Mouse (Mus musculus): ENCODE measurements at regions not wholly inside any gene's neighbourhood (a gene's known extent, or its start where the extent isn't known, plus 50 kb on each side); places are given as distances from the start of the nearest gene placed in this dataset.
"Not testable (repeated sequence)": the region's sequence is repeated elsewhere in the genome, so short reads cannot be mapped to it uniquely, and the experiment has no call there.

DNA sequence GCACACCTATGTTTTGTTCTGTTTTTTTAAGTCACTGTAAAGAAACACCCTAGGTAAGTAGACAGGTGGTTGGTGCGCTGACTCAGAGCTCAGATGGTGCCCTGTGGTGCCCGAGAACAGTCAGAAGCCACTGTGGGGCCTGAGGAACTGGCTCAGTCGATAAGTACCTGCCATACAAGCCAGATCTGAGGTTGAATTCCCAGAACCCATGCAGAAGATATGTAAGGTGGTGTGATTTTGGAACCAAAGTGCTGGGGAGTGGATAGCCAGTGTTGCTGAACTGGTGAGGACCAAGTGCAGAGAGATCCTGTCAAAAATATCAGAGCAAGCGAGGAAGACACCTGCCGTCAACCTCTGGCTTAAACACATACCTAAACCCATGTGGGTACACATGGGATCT is 65.4 kb downstream of the Chst1 start:
- H3K4me1 ChIP-seq = peaks cover 17% of the 10 kb centered on the region
- peaks cover 2% of the 10 kb centered on the region for H3K9me3 ChIP-seq
- H3K4me3 ChIP-seq (replicated peaks) = no peak overlapping the region
- H3K36me3 ChIP-seq (replicated peaks; ENCODE audit: low read length) = no peaks in the 10 kb centered on the region
- H3K27me3 ChIP-seq (replicated peaks) = peaks cover 11% of the 10 kb centered on the region
- TF ChIP-seq FLI1 (IDR thresholded peaks at IDR 0.05; ENCODE audit: low read length) (no peak), GATA1 (IDR thresholded peaks at IDR 0.05; ENCODE audit: borderline replicate concordance, low read length) (no peak)

DNA sequence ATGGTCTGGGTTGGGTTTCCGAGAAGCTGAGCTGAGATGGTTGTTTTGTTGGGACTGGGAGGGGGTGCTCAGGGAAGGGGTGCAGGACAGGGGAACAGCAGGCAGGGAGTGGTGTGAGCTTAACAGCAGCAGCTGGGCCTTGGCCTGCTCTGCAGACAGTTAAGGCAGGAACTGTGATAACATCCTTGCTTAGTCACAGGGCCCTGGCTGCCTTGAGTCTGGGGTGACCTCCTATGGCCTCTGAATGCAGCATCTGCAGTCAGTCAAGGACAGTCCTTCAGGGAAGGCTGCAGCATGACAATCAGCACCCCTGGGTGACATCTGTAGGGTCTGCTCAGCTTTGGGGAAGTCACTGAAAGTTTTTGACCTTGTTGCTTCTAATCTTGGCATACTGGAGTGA is 67.7 kb downstream of the Chst1 start:
- Histone ChIP-seq H3K36me3 (replicated peaks; ENCODE audit: low read length) (no peaks in the 10 kb centered on the region), H3K9me3 (no peaks in the 10 kb centered on the region), H3K27me3 (replicated peaks) (peaks cover 13% of the 10 kb centered on the region), H3K4me3 (replicated peaks) (peak overlapping the region; percentile 72), H3K4me1 (peaks cover 17% of the 10 kb centered on the region)
- TF ChIP-seq FLI1 (IDR thresholded peaks at IDR 0.05; ENCODE audit: low read length) (no peak), GATA1 (IDR thresholded peaks at IDR 0.05; ENCODE audit: borderline replicate concordance, low read length) (no peak)

DNA sequence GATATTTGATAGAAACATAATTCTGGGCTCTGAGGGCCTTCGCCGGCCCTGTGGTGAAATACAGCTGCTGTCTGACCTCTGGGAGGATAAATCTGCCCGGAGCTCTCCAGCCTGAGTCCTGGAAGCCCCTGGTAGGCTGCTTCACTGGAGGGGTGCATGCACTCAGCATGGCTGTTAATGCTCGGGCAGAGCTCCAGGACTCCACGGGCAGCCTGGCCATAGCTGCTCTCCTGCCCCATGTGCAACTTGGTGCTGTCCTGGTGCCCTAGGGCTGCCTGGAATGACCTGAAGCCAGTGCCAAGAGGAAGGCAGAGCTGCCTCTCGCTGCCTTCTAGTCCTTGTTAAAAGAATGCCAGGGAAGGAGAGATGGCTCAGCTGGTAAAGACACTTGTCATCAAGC is 68.2 kb downstream of the Chst1 start:
- Histone ChIP-seq H3K36me3 (replicated peaks; ENCODE audit: low read length) (no peaks in the 10 kb centered on the region), H3K27me3 (replicated peaks) (peaks cover 13% of the 10 kb centered on the region), H3K4me1 (peaks cover 17% of the 10 kb centered on the region), H3K4me3 (replicated peaks) (no peak overlapping the region), H3K9me3 (no peaks in the 10 kb centered on the region)
- no peak for TF ChIP-seq FLI1 (IDR thresholded peaks at IDR 0.05; ENCODE audit: low read length)
- no peak for TF ChIP-seq GATA1 (IDR thresholded peaks at IDR 0.05; ENCODE audit: borderline replicate concordance, low read length)

DNA sequence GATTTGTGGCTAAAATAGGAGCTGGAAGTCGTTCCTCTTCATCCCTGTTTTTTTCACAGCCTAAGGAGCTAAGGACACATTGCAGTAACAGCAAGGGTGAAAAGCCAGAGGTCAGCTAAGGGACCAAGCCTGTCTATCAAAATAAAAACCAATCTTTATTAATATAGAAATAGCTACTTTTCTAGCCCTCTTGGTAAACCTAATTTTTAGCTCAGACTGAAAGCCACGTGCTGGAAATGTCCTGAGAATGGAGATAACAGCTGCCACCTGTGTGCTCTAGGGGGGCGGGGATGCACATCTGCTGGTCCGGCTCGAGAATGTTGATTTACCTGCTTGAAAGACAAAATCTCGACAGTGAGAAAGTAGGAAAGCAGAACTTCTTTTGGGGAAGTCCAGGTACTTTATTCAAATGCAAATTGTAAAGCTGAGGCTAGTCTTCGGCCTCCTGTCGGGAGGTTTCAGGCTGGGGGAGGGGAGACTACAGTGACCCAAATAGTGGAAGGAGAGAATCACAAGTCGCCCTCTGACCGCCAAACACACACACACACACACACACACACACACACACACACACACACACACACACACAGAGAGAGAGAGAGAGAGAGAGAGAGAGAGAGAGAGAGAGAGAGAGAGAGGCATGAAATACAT is 70.0 kb downstream of the Chst1 start:
- not testable (repeated sequence) for H3K36me3 ChIP-seq (replicated peaks; ENCODE audit: low read length); H3K9me3 ChIP-seq; H3K4me3 ChIP-seq (replicated peaks)
- Histone ChIP-seq H3K27me3 (replicated peaks) (peaks cover 16% of the 10 kb centered on the region), H3K4me1 (peaks cover 17% of the 10 kb centered on the region)

DNA sequence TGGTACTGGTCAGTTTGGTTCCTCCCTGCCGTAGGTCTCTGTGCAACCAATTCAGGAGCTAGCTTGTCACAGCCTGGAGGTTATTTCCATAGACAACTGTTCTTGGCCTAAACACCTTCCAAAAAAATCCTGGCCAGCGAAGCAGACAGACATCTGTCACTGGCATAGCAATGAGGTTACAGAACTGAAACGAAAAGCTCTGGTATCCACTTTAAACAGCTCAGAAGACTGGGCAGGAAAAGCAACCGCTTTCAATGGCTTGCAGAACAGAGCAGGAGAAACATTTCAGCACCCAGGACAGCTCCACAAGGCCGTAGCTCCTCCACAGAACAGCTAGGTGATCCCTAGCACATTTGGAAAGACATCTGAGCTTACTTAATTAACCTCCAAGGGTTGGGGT is 72.1 kb downstream of the Chst1 start:
- Histone ChIP-seq H3K27me3 (replicated peaks) (peaks cover 29% of the 10 kb centered on the region), H3K36me3 (replicated peaks; ENCODE audit: low read length) (no peaks in the 10 kb centered on the region), H3K9me3 (no peaks in the 10 kb centered on the region), H3K4me3 (replicated peaks) (no peak overlapping the region), H3K4me1 (peaks cover 14% of the 10 kb centered on the region)
- TF ChIP-seq FLI1 (IDR thresholded peaks at IDR 0.05; ENCODE audit: low read length) (no peak), GATA1 (IDR thresholded peaks at IDR 0.05; ENCODE audit: borderline replicate concordance, low read length) (no peak)

DNA sequence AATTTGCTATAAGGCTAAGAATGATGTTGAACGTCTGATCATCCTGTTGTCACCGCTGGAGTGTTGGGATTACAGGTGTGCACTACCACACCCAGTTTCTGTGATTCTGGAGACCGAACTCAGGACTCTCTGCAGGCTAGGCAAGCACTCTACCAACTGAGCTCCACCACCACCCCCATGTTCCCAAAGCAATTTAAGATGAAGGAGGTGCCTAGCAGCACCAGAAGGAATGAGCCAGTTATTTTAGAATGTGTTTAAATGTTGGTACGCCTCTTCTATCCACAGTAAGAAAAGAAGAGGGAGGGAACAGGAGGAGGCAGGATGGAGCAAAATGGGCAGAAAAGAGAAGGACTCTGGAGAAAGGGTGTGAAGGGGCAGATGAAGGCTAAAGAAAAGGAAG is 72.6 kb downstream of the Chst1 start:
- Histone ChIP-seq H3K36me3 (replicated peaks; ENCODE audit: low read length) (no peaks in the 10 kb centered on the region), H3K9me3 (no peaks in the 10 kb centered on the region), H3K4me1 (peaks cover 9% of the 10 kb centered on the region), H3K4me3 (replicated peaks) (no peak overlapping the region), H3K27me3 (replicated peaks) (peaks cover 31% of the 10 kb centered on the region)
- TF ChIP-seq FLI1 (IDR thresholded peaks at IDR 0.05; ENCODE audit: low read length) (no peak), GATA1 (IDR thresholded peaks at IDR 0.05; ENCODE audit: borderline replicate concordance, low read length) (no peak)

DNA sequence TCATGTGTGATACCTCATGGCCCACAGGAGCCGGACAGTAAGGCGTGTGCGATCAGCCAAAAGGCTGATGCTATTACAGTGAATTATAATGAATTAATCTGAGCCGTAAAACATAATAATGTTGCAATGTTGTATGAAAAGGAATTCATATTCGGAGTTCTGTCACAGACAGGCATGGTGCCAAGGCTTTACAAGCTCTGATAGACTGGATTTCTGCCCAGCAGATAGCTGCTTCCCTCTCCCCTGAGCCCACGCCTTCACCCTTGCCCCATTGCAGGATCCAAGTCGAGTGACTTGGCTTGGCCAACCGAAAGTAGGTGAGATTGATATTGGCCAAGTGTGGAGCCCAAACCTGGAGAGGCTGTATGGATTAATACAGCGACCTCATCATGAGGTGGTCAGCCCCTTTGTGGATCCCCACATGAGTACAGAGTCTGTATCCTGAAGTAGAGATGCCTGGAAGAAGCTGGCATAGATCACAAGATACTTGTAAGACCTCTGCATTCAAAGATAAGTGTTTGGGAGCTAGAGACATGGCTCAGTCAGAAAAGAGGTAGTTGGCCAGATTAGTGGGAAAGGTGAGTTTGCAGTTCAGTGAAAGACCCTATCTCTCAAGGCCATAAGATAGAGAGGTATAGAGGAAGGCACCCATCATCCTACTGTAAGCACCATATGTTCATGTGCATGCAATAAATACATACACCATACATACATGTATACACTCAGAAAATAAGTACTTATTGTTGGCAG is 73.7 kb downstream of the Chst1 start:
- H3K27me3 ChIP-seq (replicated peaks) = peaks cover 30% of the 10 kb centered on the region
- TF ChIP-seq GATA1 (IDR thresholded peaks at IDR 0.05; ENCODE audit: borderline replicate concordance, low read length) = no peak
- TF ChIP-seq FLI1 (IDR thresholded peaks at IDR 0.05; ENCODE audit: low read length) = no peak

DNA sequence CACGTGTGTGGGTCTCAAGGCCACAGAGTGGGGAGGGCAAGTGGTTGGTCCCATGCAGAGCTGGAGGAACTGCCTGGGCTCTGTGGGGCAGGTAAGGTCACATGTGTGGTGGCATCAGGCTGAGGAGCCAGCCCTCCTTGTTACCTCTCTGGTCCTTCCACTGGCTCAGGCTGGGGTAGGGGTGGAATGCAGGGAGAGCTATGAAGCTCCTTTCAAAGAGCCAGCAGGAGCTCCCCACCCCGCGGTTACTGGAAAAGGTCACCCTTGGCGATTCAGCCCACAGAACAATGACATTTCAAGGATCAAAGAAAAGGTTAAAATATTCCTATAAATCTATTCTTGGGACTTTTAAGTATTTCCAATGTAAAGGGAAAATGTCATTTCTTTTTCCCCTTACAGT is 74.4 kb downstream of the Chst1 start:
- Histone ChIP-seq H3K36me3 (replicated peaks; ENCODE audit: low read length) (no peaks in the 10 kb centered on the region), H3K9me3 (no peaks in the 10 kb centered on the region), H3K27me3 (replicated peaks) (peaks cover 30% of the 10 kb centered on the region), H3K4me1 (peaks cover 5% of the 10 kb centered on the region), H3K4me3 (replicated peaks) (no peak overlapping the region)
- no peak for TF ChIP-seq GATA1 (IDR thresholded peaks at IDR 0.05; ENCODE audit: borderline replicate concordance, low read length)
- TF ChIP-seq FLI1 (IDR thresholded peaks at IDR 0.05; ENCODE audit: low read length) = no peak

More for the DNA sequence above, 73.7 kb downstream of the Chst1 start:
- no peaks in the 10 kb centered on the region for H3K4me1 ChIP-seq
- H3K36me3 ChIP-seq (replicated peaks; ENCODE audit: low read length) = no peaks in the 10 kb centered on the region
- no peaks in the 10 kb centered on the region for H3K9me3 ChIP-seq
- no peak overlapping the region for H3K4me3 ChIP-seq (replicated peaks)

DNA sequence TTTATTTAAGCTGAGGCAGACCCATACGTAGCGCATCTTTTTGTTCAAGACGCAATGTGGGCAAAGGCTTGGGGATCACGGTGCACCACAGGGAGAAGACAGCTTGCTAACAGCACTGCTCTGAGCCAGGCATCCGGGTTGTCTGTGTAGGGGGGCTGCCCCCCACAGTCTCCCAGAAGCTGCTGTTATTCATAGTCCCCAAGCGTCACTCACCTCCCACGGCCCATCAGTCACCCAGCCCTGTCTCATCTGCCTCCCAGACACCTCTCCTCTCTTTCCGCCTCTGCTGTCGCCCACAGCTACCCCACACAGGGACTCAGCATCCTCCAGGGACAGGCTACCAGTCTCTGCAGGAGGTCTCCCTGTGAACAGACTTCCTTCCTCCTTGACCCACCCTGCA is 75.7 kb downstream of the Chst1 start:
- H3K36me3 ChIP-seq (replicated peaks; ENCODE audit: low read length) = no peaks in the 10 kb centered on the region
- H3K27me3 ChIP-seq (replicated peaks) = peaks cover 27% of the 10 kb centered on the region
- no peak overlapping the region for H3K4me3 ChIP-seq (replicated peaks)
- peaks cover 2% of the 10 kb centered on the region for H3K9me3 ChIP-seq
- TF ChIP-seq FLI1 (IDR thresholded peaks at IDR 0.05; ENCODE audit: low read length) (no peak), GATA1 (IDR thresholded peaks at IDR 0.05; ENCODE audit: borderline replicate concordance, low read length) (no peak)
- peaks cover 11% of the 10 kb centered on the region for H3K4me1 ChIP-seq

DNA sequence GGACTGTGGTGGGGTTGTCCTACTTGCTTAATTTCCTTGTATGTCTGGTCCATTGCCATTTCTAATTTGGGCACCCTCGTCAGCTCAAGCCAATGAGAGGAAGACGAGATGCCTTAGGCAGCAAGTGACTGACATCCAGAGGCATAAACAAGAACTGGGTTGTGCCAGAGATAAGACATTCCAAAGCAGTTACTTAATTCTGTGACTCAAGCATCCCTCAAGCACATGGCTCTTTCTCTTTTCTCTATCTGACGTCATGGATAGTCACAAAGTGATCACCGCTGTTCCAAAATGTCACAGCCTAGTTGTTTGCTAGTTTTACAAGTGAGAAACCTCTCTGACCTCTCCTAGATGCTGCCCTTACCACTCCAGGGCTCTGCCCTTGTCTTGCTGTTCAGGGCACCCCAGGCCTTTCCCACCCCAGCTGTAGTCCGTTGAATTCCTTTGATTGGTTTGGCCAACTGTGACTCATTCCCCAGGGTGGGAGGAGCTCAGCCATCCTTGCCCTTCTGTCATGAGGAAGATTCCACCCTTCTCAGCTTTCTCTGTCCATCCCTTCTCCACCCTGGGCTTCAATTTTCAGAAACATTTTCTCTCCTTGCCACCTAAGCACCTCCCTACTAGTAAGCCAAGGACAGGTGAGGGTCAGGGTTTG is 78.9 kb downstream of the Chst1 start:
- TF ChIP-seq GATA1 (IDR thresholded peaks at IDR 0.05; ENCODE audit: borderline replicate concordance, low read length) (no peak), FLI1 (IDR thresholded peaks at IDR 0.05; ENCODE audit: low read length) (no peak)
- Histone ChIP-seq H3K9me3 (peaks cover 5% of the 10 kb centered on the region), H3K27me3 (replicated peaks) (peaks cover 23% of the 10 kb centered on the region), H3K36me3 (replicated peaks; ENCODE audit: low read length) (no peaks in the 10 kb centered on the region), H3K4me3 (replicated peaks) (no peak overlapping the region), H3K4me1 (peaks cover 11% of the 10 kb centered on the region)

All from megakaryocyte, embryonic 14.5 days (primary cell).